Mouse (Mus musculus) fibroblast of lung, adult 2 months (primary cell): Measurements from ENCODE around the gene Cep128.

Experiments used
- DNase-seq: peaks from one replicate; pipeline ENCODE4 v3.0.0-alpha.2; 2011; ENCODE audit warnings: low read depth

Gene Cep128

DNA sequence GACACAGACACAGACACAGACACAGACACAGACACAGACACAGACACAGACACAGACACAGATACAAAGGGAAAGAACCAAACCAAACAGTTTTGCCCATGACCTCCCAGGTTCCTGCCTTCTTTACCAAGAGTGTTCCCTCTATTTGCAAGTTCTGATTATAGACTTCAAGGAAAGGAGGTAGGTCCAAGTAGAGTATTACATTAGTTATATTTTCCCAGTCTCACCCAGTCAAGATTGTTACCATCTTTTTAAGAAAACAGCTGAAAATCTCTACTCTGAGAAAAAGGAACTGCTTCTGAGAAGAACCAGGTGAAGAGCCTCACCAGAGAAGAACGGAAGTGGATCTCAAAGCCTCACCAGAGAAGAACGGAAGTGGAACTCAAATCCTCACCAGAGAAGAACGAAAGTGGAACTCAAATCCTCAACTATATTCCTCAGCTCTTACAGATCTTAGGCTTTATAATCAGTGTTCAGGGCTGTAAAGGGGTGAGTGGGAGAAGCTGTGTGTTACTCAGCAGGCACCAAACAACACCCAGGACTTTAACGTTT is 200.8 kb downstream of the Cep128 start:
- no peak for DNase-seq

DNA sequence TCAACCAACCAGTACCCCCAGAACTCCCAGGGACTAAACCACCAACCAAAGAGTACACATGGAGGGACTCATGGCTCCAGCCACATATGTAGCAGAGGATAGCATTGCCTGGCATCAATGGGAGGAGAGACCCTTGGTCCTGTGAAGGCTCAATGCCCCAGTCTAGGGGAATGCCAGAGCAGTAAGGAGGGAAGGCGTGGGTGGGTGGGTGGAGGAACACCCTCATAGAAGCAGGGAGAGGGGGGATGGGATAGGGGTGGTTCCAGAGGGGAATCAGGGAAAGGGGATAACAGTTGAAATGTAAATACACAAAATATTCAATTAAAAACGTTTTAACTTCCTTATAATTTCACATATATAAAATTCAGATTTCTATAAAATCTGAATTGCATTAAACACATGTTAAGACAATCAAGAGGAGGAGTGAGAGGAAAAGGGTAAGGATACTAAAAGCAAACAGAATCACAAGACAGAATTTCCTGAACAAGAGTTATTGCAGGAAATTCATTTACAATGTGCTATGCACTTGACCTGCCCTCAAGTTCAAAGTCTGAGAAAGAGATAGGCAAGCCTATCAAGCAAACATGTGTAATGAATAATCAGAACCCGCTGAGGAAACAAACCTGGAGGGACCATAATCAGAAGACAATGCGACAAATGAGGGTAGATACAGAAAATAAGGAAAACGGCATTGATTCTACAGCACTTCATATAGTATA is 207.2 kb downstream of the Cep128 start:
- no peak for DNase-seq

- DNase-seq, result no peak
Measured at GRCm38 (mm10) chr12:91171613-91172012, 212.6 kb downstream of the Cep128 start.

- no peak for DNase-seq
Measured at GRCm38 (mm10) chr12:91161015-91161730, 223.0 kb downstream of the Cep128 start.

- no peak for DNase-seq
Measured at GRCm38 (mm10) chr12:91158481-91158880, 225.7 kb downstream of the Cep128 start.

- DNase-seq, result no peak
Measured at GRCm38 (mm10) chr12:91154052-91154451, 230.2 kb downstream of the Cep128 start.

DNA sequence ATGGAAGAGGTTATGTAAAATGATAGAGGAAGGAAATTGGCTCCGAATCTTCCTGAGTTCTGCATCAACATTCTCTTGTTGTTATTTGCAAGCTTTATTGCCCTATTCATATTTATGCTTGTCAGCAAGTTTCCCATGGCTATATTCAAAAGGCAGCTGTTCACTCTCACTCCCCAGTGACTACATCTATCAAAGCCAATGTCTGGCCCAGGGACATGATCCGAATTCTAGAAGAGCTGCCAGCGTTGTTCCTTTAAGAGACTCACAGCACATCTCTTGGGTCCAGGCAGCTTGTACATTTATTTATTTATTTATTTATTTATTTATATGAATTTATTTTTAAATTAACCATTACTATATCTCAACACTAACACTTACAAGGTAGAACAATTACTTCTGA is 235.1 kb downstream of the Cep128 start:
- DNase-seq, result no peak

DNA sequence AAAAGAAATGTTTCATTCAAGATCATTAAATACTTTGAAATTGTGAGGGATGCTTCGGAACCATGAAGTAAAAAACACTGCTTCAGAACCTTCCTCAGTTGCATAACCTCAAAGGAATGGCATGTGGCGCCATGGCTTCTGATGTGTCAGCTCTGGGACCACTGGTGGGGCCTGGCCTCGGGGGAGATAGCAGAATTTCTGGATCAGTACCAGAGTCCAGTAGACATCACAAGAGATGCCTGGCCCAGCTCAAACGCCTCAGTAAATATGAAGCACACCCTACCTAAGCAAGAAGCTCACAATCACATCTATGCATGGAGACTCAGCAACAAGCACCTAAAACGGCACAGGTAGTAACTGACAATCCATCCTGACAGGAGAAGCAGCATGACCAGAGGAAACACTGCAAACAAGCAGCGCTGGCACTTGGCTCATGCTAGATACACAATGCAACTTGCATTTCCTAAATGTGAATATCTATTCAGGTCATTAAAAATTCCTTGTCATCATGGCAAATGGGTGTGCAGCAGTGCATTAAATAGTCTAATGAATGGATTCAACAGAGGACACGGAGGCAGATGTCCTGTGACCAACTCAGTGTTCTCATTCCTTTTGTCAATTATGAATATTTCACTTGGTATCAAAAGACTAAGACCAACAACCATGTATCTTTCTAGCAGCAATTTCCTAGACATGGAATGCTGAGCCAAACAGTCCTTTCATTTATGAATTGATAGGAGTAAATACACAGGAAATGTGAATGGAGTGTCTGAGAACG is 249.3 kb downstream of the Cep128 start:
- no peak for DNase-seq

GRCm38 (mm10) chr12:91115054-91115453 is 269.2 kb downstream of the Cep128 start:
- DNase-seq, result no peak

GRCm38 (mm10) chr12:91103316-91103715 is 280.9 kb downstream of the Cep128 start:
- DNase-seq, result no peak

- DNase-seq, result no peak
Measured at GRCm38 (mm10) chr12:91097869-91098268, 286.3 kb downstream of the Cep128 start.

DNA sequence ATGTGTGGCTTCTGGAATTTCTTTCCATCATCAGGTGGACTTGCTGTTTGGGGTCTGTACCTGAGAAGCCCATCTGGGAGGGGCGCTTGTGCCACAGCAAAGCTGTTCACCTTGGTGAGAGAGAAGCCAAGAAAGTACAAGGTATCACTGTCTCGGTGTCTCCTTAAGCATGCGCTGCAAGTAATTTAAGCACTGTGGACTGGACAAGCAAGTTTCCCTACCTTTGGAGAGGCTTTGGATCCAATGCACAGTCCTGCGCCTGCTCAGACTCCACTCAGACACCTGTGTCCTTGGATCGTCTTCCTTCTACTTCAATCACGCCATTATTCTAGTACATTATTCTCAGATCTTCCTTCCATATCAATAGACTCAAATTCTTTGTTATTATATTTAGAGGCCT is 288.0 kb downstream of the Cep128 start:
- DNase-seq, result no peak

GRCm38 (mm10) chr12:91088271-91088670 is 295.9 kb downstream of the Cep128 start:
- DNase-seq, result no peak

DNA sequence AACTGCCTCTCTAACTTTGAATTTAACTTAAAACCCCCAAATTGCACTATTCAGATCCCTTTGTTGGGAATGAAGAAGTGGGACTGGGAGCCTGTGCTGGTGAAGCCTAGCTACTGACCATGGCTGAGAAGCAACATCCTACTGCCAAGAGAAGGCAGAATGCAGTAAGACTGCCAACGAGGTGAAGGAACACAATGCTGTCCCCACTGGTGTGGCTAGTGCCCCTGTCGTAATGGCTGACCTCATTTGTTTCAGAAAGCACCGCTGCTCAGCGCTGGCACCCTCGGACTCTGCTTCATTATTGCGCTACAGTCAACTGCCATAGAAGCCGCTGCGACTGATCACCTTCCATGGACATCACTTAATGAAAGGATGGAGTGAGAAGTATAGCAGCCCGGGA is 298.2 kb downstream of the Cep128 start:
- DNase-seq, result no peak

DNA sequence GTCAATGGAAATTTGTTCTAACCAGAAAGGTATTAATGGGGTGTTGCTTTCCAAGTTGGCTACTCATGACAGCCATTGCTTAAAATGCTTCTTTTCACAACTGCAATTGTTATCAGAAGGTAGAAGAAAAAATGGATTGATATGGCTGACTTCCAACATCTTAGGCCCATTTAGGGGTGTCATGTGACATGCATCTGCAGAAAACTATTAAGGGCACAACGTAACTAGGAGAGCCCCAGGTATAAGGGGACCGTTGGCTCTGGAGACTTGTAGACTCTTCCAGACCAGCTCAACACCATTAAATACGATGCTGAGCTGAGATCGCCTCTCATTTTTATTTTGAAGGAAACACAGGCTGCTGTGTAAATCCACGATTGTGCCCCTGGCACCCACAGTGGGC is 308.6 kb downstream of the Cep128 start:
- DNase-seq, result no peak

DNA sequence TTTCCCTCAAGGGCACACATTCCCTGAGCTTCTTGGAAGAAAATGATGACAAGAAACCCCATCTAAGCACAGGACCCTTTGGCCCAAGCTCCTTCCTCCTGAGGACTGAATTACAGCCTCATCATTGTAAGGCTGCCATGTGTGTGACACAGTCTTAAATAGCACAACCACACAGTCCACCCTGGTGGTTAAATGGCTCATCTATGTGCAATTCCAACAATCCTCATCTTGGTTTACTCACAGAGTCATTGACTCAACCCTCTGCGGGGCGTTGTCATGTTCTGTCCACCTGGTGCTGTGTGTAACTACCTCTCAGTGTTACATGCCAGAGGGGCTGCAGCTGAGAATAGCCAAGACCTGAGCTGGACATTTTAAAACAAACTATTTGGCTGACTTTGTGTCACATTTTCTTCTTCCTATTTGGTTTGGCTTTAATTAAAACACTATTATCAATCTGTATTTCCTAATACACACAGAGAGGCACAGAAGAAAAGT is 313.6 kb downstream of the Cep128 start:
- no peak for DNase-seq

DNA sequence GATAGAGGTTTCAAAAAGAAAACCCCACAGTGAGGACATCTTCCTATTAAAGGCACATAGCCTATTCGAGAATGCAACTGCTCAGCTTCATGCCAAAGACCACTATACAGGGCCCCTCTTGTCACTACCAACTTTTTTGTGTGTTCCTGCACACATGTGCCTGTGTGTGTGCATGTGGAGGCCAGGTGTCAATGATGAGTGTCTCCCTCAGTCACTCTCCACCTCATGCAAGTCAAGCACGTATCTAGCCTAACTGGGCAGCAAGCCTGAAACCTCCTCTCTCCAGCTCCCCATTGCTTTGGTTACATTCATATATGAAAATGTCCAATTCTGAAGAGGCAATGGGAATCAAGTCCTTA is 317.1 kb downstream of the Cep128 start:
- DNase-seq, result no peak

DNA sequence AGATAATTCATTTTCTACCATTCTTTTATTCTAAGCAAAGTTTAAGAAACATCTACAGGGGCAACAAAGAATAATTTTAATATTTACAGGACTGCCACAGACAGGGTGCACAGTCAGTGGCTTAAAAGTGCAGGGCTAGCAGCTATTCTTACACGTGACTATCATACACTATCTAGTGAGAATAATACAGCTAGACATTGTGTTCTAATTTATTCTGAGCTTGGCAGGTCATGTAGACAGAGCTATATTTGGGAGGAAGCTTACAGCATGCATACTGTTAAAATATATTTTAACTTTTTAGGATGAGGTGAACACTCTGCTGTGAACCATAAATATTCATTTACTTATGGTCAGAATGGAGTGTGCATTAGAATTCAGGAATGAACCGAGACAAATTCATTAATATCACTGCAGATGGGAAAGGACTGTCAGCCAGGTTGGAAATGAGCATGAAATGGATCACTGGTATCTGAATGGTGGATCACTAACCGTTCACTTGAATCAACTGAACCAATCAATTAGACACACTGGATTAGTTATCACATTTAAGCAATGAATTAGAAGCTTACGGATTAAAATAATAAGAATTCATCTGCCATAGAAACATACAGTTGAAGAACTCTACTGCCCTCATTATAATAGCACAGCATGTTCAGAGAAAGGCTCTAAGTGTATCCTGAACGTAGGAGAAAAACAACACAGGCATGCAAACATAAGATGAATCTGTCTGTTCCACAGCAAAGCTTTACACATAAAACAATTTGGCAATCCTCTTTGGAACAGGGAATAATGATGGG is 317.7 kb downstream of the Cep128 start:
- DNase-seq, result no peak

DNA sequence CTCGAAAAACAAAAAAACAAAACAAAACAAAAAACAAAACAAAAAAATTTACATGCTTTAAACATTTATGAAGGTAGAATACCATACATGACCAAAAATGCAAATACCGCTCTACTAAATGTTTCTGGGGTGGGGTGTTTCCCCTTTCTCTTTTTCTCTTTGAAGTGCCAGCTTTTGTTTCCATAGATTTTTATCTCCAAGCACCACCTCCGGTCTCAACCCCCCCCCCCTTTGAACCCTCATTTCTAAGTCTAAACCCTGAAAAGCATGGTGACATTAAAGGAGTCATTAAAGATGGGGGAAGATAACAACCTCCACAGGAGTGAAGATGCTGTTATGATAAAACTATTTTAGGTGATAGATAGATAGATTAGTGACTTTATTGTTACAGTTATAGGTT is 318.8 kb downstream of the Cep128 start:
- DNase-seq, result no peak

DNA sequence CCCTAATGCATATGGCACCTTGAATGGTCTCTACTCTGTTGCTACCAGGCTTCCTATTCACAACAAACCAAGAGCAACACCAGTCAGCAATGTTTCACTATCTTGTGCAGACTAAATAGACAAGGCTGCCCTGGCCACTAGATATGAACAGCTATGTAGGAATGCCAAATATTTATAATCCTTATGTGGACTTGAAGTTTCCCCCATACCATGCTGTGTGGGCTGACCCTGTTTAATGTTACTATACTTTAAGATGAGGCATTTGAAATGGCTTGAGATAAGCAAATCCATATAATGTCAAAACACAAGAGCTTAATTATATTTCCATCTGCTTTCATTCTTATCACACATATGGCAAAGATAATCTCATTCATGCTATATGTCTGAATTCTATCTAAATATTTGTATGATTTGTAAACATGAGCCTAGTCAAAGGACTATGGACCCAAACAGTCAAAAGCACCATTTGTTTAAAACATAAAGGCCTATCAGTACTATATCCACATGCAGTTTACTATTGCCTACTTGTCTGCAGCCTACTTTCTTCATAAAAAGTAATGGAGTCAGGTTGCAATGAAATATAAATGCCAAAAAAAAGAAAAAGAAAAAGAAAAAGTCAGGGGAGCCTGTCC is 319.7 kb downstream of the Cep128 start:
- DNase-seq, result no peak

DNA sequence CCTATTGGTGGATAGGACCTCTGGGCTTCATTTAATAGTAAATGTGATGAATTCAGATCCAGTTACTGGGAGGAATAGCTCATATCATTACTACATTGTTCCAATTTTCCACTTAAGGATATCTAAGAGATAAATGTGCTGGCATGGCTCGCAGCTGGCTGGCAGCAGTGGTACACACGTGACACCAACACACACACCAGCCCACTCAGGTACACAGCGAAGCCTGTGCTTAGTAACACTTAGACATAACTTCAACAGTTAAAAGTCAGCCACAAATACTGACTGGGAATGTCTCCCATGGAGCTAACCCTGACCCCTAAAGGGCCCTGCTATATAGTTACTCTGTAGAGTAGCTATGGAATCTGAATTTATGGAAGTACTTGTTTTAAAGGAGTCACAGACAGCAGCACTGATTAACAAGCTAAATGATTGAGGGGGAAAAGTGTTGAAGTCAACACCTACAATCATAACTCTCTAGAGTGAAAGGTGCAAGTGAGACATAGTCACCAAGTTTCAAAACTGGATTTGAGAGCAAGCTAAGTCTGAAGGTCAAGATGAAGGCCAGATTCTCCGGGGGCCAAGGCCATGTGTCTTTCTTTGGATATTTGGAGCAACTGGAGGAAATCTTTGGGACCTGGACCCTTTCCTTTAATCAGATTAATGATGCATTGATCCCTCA is 320.7 kb downstream of the Cep128 start:
- no peak for DNase-seq
